Mouse (Mus musculus) stomach, postnatal 0 days (tissue): ENCODE data around the gene Fam107b.

Source experiments
- CTCF ChIP-seq: IDR thresholded peaks from 2 replicates; pipeline ENCODE4 v1.5.1; 2016; ENCODE audit warnings: antibody characterized with exemption, low read depth, mild to moderate bottlenecking, moderate library complexity
- EP300 ChIP-seq: optimal IDR thresholded peaks from 2 replicates; pipeline ENCODE3; 2016; ENCODE audit warnings: antibody characterized with exemption

DNA sequence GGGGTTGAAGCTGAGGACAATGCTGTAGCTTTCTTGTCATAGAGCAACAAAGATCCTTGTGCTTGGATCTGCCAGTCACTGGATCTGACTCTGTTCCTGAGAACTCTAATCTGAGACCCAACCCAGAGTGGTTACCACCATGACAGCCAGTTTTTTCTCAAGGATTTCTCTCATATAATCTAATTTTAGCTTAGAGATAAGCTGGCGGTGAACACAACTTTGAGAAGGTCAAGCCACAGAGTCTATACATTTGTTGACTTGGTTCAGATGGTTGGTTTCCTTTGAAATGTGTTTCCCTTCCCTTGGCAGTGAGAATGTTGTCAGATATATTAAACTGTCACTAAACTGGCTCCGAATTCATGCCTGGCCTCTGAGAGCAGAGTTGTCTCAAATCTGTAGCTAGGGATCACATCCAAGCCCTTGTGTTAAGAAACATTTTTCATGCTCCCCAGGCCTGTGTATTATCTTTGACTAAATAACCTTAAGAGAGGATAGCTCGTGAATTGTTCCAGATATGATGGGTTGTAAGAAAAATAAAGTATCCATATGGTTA lies 15.0 kb downstream of the Fam107b start:
- TF ChIP-seq CTCF (no peak), EP300 (no peak)
